Mouse (Mus musculus): ENCODE data around the gene Srp14.
A peak's percentile ranks its signal among the peaks of the same experiment; 100 is the strongest.

DNA sequence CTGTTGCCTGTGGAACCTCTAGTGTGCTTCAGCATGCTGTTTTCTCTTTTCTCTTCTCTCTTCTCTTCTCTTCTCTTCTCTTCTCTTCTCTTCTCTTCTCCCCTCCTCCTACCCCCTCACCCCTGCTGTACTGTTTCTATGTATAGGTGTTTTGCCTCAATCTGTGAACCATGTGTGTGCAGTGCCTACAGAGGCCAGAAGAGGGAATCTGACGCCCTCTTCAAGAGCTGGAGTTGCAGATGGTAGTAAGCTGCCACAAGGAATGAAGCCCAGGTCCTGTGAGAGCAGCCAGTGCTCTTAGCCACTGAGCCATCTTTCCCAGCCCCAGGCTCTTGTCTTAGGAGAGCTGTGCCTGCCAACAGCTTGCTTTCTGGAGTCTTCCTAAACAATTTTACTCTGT lies 12.9 kb downstream of the Srp14 start:
- TF ChIP-seq CTCF (IDR thresholded peaks at IDR 0.05; ENCODE audit: borderline replicate concordance, extremely low read depth, insufficient read depth, insufficient read length) (peak; percentile 11; the same call in 1 of the 2 replicates), POLR2A (IDR thresholded peaks at IDR 0.05; ENCODE audit: borderline replicate concordance, extremely low read depth, insufficient read depth, insufficient read length, poor library complexity, severe bottlenecking) (no peak)
